Mouse (Mus musculus) spleen, adult 12 weeks (tissue): ENCODE measurements around the gene Vtcn1.

Experiments
- DNase-seq: peaks from one replicate; pipeline ENCODE4 v3.0.0; 2022; ENCODE audit warnings: low spot score

The Vtcn1 gene

GRCm38 (mm10) chr3:100856050-100856815 is 31.0 kb downstream of the Vtcn1 start:
- DNase-seq: no peak

DNA sequence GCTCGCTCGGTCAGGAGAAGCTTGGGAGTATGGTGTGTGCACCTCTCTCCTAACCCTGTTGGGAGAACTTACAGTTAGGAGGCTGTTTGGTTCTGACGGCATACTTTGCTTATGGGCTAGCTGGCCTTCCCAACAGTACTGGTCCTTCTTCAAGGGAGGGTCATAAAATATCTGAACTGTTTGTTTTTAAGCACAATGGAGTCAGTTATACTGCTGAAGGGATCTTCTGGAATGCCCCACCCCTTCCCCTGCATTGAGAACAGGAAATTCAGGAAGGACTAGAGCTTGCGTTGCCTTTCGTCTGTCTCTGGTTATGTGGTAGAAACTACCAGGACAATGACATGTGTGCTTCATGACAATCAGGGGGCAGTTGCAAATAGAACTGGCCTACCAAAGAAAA is 31.9 kb downstream of the Vtcn1 start:
- DNase-seq: no peak

- DNase-seq: no peak
These were observed 33.2 kb downstream of the Vtcn1 start for GRCm38 (mm10) chr3:100858334-100859002.

DNA sequence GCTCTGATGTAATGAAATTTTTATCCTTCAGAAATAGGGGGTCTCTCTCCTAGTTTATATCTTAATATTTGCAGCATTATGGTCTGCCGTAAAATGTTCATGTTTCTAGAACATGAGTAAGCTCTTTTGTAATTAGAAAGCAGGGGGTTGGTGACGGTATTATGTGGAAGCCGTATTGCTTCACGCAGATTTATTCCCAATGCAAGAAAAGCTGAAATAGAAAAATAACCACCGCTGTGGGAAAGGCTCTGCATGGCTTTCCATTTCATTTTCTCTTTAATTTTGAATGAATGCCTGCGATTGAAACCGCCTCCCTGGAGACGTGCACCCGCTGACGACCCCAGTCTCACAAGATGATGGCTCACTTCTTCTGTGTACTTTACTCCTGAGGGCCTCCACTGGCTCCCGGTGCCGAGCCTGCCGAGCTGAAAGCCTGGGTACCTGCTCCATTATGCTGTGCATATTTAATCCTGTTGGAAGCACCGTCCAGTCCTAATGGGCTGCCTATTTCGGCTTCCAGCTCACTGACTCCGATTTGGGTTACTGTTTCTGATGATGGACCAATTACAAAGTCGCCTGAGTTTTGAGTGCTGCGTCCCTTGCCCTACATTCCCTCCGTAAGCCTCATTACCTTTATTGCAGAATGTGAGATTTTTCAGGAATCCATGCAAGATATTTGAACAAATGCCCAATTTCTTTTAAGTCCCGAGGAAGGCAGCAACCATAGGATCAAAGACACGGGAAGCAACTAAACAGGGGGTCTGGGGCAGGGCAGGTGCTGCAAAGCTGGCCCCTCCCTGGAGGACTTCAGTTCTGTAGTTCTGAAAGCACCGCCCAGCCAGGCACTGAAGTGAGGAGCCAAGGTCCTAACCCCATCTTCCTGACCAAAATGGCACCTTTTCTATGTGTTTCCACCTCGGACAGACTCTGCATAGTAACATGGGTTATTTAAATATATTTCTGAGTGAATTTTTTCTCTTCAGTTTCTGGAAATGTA is 36.3 kb downstream of the Vtcn1 start:
- no peak for DNase-seq

- DNase-seq: no peak
These were observed 41.7 kb downstream of the Vtcn1 start for GRCm38 (mm10) chr3:100866946-100867345.

- DNase-seq: no peak
These were observed 51.8 kb downstream of the Vtcn1 start for GRCm38 (mm10) chr3:100877057-100877456.

DNA sequence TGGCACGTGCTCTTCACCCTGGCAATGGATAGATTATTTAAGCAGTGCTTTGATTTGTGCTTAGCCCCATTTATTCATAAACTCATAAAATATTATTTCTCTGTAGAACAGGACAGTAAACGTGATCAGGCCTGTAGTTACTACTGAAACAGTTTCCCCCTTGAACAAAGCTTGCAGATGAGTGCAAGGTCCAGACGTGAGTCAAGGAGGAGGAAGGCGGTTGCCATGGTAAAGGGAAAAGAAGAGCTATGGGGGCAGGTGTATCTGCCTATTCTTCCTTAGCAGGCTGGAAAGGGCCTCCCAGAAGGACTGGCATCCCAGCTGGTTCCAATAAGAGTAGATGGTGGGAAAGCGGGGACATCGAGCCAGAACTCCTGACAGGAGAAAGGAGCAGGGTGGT is 56.1 kb downstream of the Vtcn1 start:
- no peak for DNase-seq

GRCm38 (mm10) chr3:100881843-100882634 is 56.8 kb downstream of the Vtcn1 start:
- no peak for DNase-seq

GRCm38 (mm10) chr3:100889234-100889633 is 64.0 kb downstream of the Vtcn1 start:
- no peak for DNase-seq

DNA sequence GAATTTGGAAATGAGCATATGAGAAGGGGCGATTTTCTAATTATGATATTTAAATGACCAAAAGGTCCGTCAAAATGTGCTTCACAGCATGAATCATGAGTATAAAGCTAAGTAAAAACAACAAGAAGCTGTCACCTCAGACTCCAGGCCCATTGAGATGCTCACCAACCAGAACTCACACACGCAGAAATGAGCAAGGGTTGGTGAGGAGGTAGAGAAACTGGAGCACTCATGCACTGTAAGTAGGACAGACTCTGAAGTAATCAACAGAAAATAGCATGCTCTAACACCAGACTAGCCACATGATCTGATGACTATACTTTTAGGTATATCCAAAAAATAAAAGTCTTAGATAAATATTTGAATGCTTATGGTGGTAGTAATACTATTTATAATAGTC is 65.1 kb downstream of the Vtcn1 start:
- DNase-seq: no peak

DNA sequence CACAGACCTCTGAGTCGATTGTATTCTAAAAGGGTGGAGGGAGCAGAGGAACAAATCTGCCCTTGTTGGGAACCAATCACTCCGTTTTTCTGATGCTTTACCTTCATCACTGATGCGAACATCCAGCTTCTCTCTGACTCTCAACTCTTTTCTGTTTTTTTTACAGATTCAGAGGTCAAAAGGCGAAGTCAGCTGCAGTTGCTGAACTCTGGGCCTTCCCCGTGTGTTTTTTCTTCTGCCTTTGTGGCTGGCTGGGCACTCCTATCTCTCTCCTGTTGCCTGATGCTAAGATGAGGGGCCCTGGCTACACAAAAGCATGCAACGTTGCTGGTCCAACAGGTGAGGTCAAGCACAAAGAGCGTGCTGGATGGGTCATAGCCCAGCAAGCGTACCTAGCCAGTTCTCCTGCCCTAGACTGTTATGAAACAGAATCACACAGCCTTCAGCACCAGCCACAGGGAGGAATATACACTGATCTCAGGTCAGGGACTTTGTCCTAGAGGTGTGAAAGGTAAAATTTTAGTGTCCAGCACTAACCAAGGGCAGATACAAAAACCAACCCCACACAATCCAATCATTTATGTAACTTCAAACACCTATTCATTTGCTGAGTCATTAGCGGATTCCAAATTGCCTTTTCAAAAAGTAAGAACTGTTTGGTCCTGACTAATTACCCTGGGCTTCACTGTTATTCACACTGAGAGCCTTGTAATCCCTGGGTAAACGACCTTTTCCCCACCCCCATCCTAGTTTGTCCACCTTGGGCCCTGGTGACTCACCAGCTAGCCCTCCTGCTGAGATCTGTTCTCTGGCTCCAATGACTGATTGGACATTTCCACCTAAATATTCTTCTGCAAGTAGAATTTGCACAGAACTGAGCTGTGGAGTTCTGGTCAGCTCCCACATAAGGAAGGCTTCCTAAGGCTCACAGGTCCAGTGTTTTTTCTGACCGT is 67.4 kb downstream of the Vtcn1 start:
- DNase-seq: no peak

DNA sequence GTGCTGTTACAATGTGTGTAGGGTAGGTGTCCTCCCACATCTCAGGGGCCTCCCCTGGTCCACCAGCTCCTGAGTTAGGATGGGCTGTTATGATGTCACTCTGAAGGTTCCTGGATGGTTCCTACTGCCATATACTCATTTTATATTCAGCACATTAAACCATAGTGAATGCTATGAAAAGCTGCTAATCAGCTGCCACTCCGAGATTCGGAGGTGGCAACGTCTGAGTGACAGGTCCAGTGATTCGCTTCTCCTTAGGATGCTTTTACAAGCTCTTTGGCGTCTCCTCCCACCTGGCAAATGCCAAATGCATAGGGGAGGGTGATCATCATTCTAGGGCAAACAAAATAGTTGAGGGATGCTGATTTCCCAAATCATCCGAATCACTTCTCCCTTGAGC is 70.2 kb downstream of the Vtcn1 start:
- DNase-seq: no peak

DNA sequence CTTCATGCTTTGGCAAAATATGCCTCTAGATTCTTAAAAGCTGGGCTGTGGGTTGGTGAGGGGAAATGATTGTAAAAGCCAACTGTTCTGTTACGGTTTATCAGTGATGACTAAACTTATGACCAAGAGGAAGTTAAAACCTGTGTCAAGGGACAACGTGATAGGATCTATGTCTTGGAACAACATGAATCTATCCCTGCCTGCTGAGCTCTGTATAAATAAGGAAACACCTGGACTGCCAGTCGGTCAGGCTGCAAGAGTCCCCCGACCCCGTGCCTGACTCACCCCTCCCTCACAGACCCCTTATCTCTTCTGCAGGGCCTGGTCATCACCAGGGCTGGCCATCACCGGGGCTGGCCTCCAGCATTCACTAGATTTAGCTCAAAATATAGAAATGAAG is 80.9 kb downstream of the Vtcn1 start:
- DNase-seq: no peak

DNA sequence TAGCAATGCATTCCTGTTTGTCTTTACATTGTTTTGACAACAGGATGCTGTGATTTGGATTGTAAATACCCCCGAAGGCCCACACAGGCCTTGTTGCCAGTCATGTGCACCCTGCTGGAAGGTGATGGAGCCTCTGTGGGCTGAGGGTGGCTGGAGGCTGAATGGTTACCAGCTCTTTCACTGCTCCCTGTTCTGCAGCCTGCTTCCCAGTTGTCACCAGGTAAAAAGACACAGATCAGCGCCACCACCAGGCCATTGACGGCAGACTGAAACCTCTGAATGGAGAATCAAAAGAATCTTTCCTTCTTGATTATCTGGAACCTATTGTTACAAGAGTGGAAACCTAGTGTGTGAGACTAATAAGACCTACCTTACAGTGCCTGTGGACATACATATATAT is 81.7 kb downstream of the Vtcn1 start:
- no peak for DNase-seq

- no peak for DNase-seq
These were observed 83.3 kb downstream of the Vtcn1 start for GRCm38 (mm10) chr3:100908594-100908993.

DNA sequence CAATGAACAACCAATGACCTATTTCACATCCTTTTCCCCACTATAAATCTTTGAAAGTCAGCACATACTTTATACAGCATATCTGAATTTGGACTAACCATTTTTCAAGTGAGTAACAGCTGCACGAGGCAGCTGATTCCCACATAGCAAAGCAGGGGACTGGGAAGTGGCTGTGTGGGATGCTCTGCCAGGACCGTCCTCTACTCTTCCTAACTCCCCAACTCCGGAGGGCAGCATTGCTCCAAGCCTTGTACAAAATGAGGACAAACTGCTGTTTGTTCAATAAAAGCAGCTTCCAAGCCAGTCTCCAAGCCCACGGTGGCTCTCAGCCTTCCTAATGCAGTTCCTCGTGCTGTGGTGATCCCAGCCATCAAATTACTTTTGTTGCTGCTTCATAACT is 85.4 kb downstream of the Vtcn1 start:
- DNase-seq: no peak

DNA sequence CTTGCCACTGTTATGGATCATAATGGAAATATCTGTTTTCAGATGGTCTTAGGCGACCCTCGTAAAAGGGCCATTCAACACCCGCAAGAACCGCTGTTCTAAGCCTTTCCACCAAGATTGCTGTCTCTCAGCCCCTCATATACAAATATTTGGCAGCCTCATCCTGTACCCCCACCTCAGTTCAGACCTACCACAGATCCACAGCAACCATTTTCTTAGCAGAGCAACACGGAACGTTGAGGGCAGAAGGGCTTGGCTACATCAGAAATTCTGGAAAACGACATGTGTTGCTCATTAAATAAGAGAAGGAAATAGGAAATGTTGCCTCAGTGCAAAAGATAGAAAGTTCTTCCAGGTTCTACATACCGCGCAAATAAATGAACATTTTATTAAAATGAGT is 85.8 kb downstream of the Vtcn1 start:
- no peak for DNase-seq

DNA sequence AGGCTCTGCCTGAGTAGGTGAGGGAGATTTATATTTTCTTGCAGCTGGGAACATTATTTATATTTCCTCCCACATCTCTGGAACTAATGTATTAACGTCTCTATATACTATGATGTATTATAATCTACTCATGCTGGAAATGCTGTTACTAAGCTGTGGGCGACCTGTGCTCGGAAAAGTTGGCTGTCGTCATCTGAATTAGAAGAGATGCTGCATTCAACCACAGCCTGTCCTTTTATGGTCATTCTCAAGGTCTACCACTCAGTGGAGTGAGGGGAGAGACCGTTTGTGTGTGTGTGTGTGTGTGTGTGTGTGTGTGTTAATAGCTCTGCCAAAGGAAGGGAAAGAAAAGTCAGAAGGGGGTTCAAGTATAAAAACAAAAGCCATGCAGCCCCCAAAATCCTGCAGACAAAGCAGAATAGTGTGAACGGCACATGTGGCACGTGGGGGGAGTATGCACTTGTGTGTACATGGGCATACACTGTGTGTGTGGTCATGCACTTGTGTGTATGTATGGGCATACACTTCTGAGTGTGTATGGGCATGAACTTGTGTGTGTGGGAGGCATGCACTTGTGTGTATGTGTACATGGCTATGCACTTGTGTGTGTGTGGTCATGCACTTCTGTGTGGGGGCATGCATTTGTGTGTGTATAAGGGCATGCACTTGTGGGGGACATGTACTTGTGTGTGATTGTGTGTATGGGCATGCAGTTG is 86.4 kb downstream of the Vtcn1 start:
- no peak for DNase-seq

DNA sequence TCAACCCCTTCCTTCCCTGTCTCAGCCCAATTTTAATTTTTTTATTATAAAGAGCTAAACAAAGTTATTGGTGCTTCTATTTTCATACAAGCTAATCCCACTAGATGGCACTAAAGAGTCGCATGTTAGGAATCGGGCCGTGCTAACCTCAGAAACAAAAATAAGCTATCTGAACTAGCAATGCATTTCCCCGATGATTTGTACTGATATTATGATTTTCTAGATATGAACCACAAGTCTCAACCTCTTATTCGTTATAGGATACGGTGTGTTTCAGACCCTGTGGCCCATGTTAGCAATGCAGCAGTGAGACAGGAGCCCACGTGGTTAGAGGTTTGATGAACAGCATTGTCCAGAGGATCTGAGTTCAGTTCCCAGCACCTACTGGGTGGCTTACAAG is 91.6 kb downstream of the Vtcn1 start:
- no peak for DNase-seq

GRCm38 (mm10) chr3:100920611-100921140 is 95.4 kb downstream of the Vtcn1 start:
- DNase-seq: no peak
